Mouse (Mus musculus) neutrophil, adult 5-6 weeks (primary cell): ENCODE measurements around the gene Fam229b. TPM values are rescaled to one million over a fixed set of nuclear protein-coding genes. Genes with fewer than 3 reads are reported as not detected.

Experiments used
- ATAC-seq: fragments of 151-379, 151-347 bp; 2 replicates; pipeline ENCODE4 v1.8.0; 2017; ENCODE audit warnings: mild to moderate bottlenecking, moderate TSS enrichment; ENCODE audit not compliant: insufficient number of reproducible peaks, poor library complexity, low FRiP score, severe bottlenecking; ENCODE audit errors: extremely low read depth
- total RNA-seq: library from RNA; stranded (forward); fragments of 200-1000 nt; gene quantifications from 2 replicates; pipeline ENCODE4 v1.2.3, GENCODE M21; 2017

The Fam229b gene
- total RNA-seq, 1 experiment from 2014 or later, result 0.47 TPM

- no peak for ATAC-seq
These were observed 7.1 kb upstream of the Fam229b start for GRCm38 (mm10) chr10:39140843-39141242.

GRCm38 (mm10) chr10:39138761-39139160 lies 5.0 kb upstream of the Fam229b start:
- no peak for ATAC-seq

GRCm38 (mm10) chr10:39137766-39138165 lies 4.1 kb upstream of the Fam229b start:
- no peak for ATAC-seq

- ATAC-seq, result no peak
These were observed 12.3 kb downstream of the Fam229b start for GRCm38 (mm10) chr10:39121412-39121811.

GRCm38 (mm10) chr10:39109489-39109874 lies 24.2 kb downstream of the Fam229b start:
- no peak for ATAC-seq

GRCm38 (mm10) chr10:39108837-39109488 lies 24.8 kb downstream of the Fam229b start:
- no peak for ATAC-seq

- no peak for ATAC-seq
These were observed 26.8 kb downstream of the Fam229b start for GRCm38 (mm10) chr10:39106935-39107334.

- ATAC-seq, result no peak
These were observed 27.3 kb downstream of the Fam229b start for GRCm38 (mm10) chr10:39106413-39106812.

GRCm38 (mm10) chr10:39104803-39105449 lies 28.8 kb downstream of the Fam229b start:
- no peak for ATAC-seq

GRCm38 (mm10) chr10:39098746-39099145 lies 35.0 kb downstream of the Fam229b start:
- no peak for ATAC-seq

GRCm38 (mm10) chr10:39096981-39097380 lies 36.7 kb downstream of the Fam229b start:
- no peak for ATAC-seq

GRCm38 (mm10) chr10:39072048-39072447 lies 61.7 kb downstream of the Fam229b start:
- no peak for ATAC-seq

Other genes starting within 250 kb of the Fam229b start
- not detected in 2 replicates for gene Lama4, start 168.4 kb downstream of the Fam229b start, total RNA-seq
- 1.7 and 5.4 TPM in 2 replicates for gene Tube1, start 62 bp upstream of the Fam229b start, total RNA-seq
- not detected in 2 replicates for gene Ccn6, start 29.9 kb upstream of the Fam229b start, total RNA-seq
- 44.9 and 56.6 TPM in 2 replicates for gene Fyn, start 234.9 kb upstream of the Fam229b start, total RNA-seq